Mouse (Mus musculus): ENCODE measurements around the gene Cep131. TPM values are rescaled to one million over a fixed set of nuclear protein-coding genes. Genes with fewer than 3 reads are reported as not detected.

The Cep131 gene
- polyA plus RNA-seq, 1 experiment from 2014 or later: 10.5 TPM

- Histone ChIP-seq H3K4me1 (peaks cover 4% of the 10 kb centered on the region), H3K9ac (no peak overlapping the region), H3K36me3 (peaks cover 90% of the 10 kb centered on the region), H3K27me3 (replicated peaks) (no peaks in the 10 kb centered on the region), H3K27ac (no peak overlapping the region), H3K4me2 (no peak overlapping the region), H3K9me3 (replicated peaks) (no peaks in the 10 kb centered on the region), H3K4me3 (no peak overlapping the region)
- no peak for ATAC-seq
- WGBS (ENCODE audit: insufficient replicate concordance): 86% methylated on average over 21 of the region's 21 CpGs
These were observed 28.0 kb upstream of the Cep131 start for GRCm38 (mm10) chr11:120114488-120115215.

- H3K36me3 ChIP-seq: peaks cover 90% of the 10 kb centered on the region
- H3K27ac ChIP-seq: no peak overlapping the region
- H3K9me3 ChIP-seq (replicated peaks): no peaks in the 10 kb centered on the region
- no peak overlapping the region for H3K4me3 ChIP-seq
- H3K9ac ChIP-seq: no peak overlapping the region
- no peak overlapping the region for H3K4me2 ChIP-seq
- H3K27me3 ChIP-seq (replicated peaks): no peaks in the 10 kb centered on the region
- H3K4me1 ChIP-seq: no peaks in the 10 kb centered on the region
- no peak for ATAC-seq
- 79% methylated on average over 4 of the region's 4 CpGs for WGBS (ENCODE audit: insufficient replicate concordance)
These were observed 25.5 kb upstream of the Cep131 start for GRCm38 (mm10) chr11:120112136-120112535.

- H3K27me3 ChIP-seq (replicated peaks): no peaks in the 10 kb centered on the region
- WGBS (ENCODE audit: insufficient replicate concordance): 12% methylated on average over 2 of the region's 2 CpGs
These were observed 24.4 kb upstream of the Cep131 start for GRCm38 (mm10) chr11:120111033-120111432.

GRCm38 (mm10) chr11:120110554-120110953 is 23.9 kb upstream of the Cep131 start:
- no peak overlapping the region for H3K27ac ChIP-seq
- no peaks in the 10 kb centered on the region for H3K9me3 ChIP-seq (replicated peaks)
- H3K9ac ChIP-seq: no peak overlapping the region
- H3K4me3 ChIP-seq: no peak overlapping the region
- ATAC-seq: no peak
- H3K27me3 ChIP-seq (replicated peaks): no peaks in the 10 kb centered on the region
- no peak overlapping the region for H3K4me2 ChIP-seq
- H3K4me1 ChIP-seq: no peaks in the 10 kb centered on the region
- peaks cover 90% of the 10 kb centered on the region for H3K36me3 ChIP-seq
- WGBS (ENCODE audit: insufficient replicate concordance): 74% methylated on average over 7 of the region's 7 CpGs

More at GRCm38 (mm10) chr11:120111033-120111432, 24.4 kb upstream of the Cep131 start:
- Histone ChIP-seq H3K4me2 (no peak overlapping the region), H3K4me3 (no peak overlapping the region), H3K36me3 (peaks cover 90% of the 10 kb centered on the region), H3K9me3 (replicated peaks) (no peaks in the 10 kb centered on the region), H3K27ac (no peak overlapping the region), H3K4me1 (no peaks in the 10 kb centered on the region), H3K9ac (no peak overlapping the region)
- no peak for ATAC-seq

GRCm38 (mm10) chr11:120109558-120110210 is 23.1 kb upstream of the Cep131 start:
- H3K4me1 ChIP-seq: no peaks in the 10 kb centered on the region
- no peak overlapping the region for H3K27ac ChIP-seq
- 83% methylated on average over 14 of the region's 14 CpGs for WGBS (ENCODE audit: insufficient replicate concordance)
- peaks cover 90% of the 10 kb centered on the region for H3K36me3 ChIP-seq
- H3K9ac ChIP-seq: no peak overlapping the region
- no peak overlapping the region for H3K4me3 ChIP-seq
- H3K9me3 ChIP-seq (replicated peaks): no peaks in the 10 kb centered on the region
- no peak overlapping the region for H3K4me2 ChIP-seq
- no peak for ATAC-seq
- no peaks in the 10 kb centered on the region for H3K27me3 ChIP-seq (replicated peaks)

GRCm38 (mm10) chr11:120107796-120108195 is 21.2 kb upstream of the Cep131 start:
- no peaks in the 10 kb centered on the region for H3K9me3 ChIP-seq (replicated peaks)
- H3K4me2 ChIP-seq: no peak overlapping the region
- H3K9ac ChIP-seq: no peak overlapping the region
- peaks cover 81% of the 10 kb centered on the region for H3K36me3 ChIP-seq
- no peak overlapping the region for H3K27ac ChIP-seq
- WGBS (ENCODE audit: insufficient replicate concordance): 88% methylated on average over 9 of the region's 9 CpGs
- H3K4me1 ChIP-seq: peaks cover 6% of the 10 kb centered on the region; the same call in 1 of the 2 replicates
- H3K4me3 ChIP-seq: no peak overlapping the region
- no peaks in the 10 kb centered on the region for H3K27me3 ChIP-seq (replicated peaks)
- no peak for ATAC-seq

GRCm38 (mm10) chr11:120107026-120107425 is 20.4 kb upstream of the Cep131 start:
- 65% methylated on average over 2 of the region's 2 CpGs for WGBS (ENCODE audit: insufficient replicate concordance)
- no peak overlapping the region for H3K4me3 ChIP-seq
- no peaks in the 10 kb centered on the region for H3K27me3 ChIP-seq (replicated peaks)
- H3K4me2 ChIP-seq: no peak overlapping the region
- no peak for ATAC-seq
- peaks cover 6% of the 10 kb centered on the region; the same call in 1 of the 2 replicates for H3K4me1 ChIP-seq
- H3K36me3 ChIP-seq: peaks cover 74% of the 10 kb centered on the region
- H3K9me3 ChIP-seq (replicated peaks): no peaks in the 10 kb centered on the region
- H3K9ac ChIP-seq: no peak overlapping the region
- no peak overlapping the region for H3K27ac ChIP-seq

GRCm38 (mm10) chr11:120103431-120103997 is 16.9 kb upstream of the Cep131 start:
- Histone ChIP-seq H3K27me3 (replicated peaks) (no peaks in the 10 kb centered on the region), H3K9me3 (replicated peaks) (no peaks in the 10 kb centered on the region), H3K4me2 (no peak overlapping the region), H3K4me3 (no peak overlapping the region), H3K27ac (no peak overlapping the region), H3K4me1 (peaks cover 19% of the 10 kb centered on the region), H3K36me3 (peaks cover 56% of the 10 kb centered on the region), H3K9ac (no peak overlapping the region)
- no peak for ATAC-seq
- WGBS (ENCODE audit: insufficient replicate concordance): 62% methylated on average over 3 of the region's 3 CpGs

GRCm38 (mm10) chr11:120101036-120101435 is 14.4 kb upstream of the Cep131 start:
- Histone ChIP-seq H3K9me3 (replicated peaks) (no peaks in the 10 kb centered on the region), H3K27me3 (replicated peaks) (no peaks in the 10 kb centered on the region), H3K4me1 (peaks cover 35% of the 10 kb centered on the region), H3K27ac (0 out of 2 replicates have a peak overlapping the region, but pooled peaks have one; percentile 39), H3K9ac (no peak overlapping the region), H3K4me2 (no peak overlapping the region), H3K4me3 (no peak overlapping the region), H3K36me3 (peaks cover 39% of the 10 kb centered on the region)
- WGBS (ENCODE audit: insufficient replicate concordance): 4% methylated on average over 3 of the region's 3 CpGs
- no peak for ATAC-seq

- Histone ChIP-seq H3K9ac (peak within 1 kb of the TSS; percentile 83), H3K9me3 (replicated peaks) (no peaks in the 10 kb centered on the region), H3K27ac (peak within 1 kb of the TSS; percentile 91), H3K4me1 (peaks cover 35% of the 10 kb centered on the region), H3K27me3 (replicated peaks) (no peaks in the 10 kb centered on the region), H3K4me2 (peak within 1 kb of the TSS; percentile 96), H3K4me3 (peak within 1 kb of the TSS; percentile 78), H3K36me3 (peaks cover 39% of the 10 kb centered on the region)
- peak; percentile 96 for ATAC-seq
- WGBS (ENCODE audit: insufficient replicate concordance): under 1% methylated on average over 77 of the region's 77 CpGs
These were observed 12.2 kb upstream of the Cep131 start, which contains the start of the genes Tepsin and Ndufaf8 for GRCm38 (mm10) chr11:120098588-120099511. Tepsin (minus strand) TSS chr11:120098731. Ndufaf8 (plus strand) TSS chr11:120098928.

- 78% methylated on average over 22 of the region's 23 CpGs for WGBS (ENCODE audit: insufficient replicate concordance)
- H3K9me3 ChIP-seq (replicated peaks): no peaks in the 10 kb centered on the region
- no peak overlapping the region for H3K9ac ChIP-seq
- H3K27me3 ChIP-seq (replicated peaks): no peaks in the 10 kb centered on the region
- H3K4me3 ChIP-seq: no peak overlapping the region
- H3K36me3 ChIP-seq: peaks cover 67% of the 10 kb centered on the region
- no peak overlapping the region for H3K4me2 ChIP-seq
- peaks cover 22% of the 10 kb centered on the region for H3K4me1 ChIP-seq
- H3K27ac ChIP-seq: no peak overlapping the region
- ATAC-seq: 0 out of 2 replicates have a peak, but pooled peaks have one; percentile 17
These were observed 6.4 kb upstream of the Cep131 start for GRCm38 (mm10) chr11:120092817-120093591.
